Mouse (Mus musculus) liver, embryonic 16.5 days (tissue): ENCODE measurements around the gene Defb41. TPM values are rescaled to one million over a fixed set of nuclear protein-coding genes. Genes with fewer than 3 reads are reported as not detected.

Source experiments
- ATAC-seq: fragments of 200-750 bp; cut with Nextera tagmentation; 2 replicates; pipeline ENCODE4 v1.8.0; 2017; ENCODE audit warnings: low read depth, mild to moderate bottlenecking, moderate number of reproducible peaks, moderate library complexity
- H3K27ac ChIP-seq: fragments of 300-500 bp; sonication (generic); 2 replicates; pipeline ENCODE4 v1.5.1; 2014; ENCODE audit warnings: mild to moderate bottlenecking, low read length
- H3K27me3 ChIP-seq: fragments of 300-500 bp; sonication (generic); 2 replicates; pipeline ENCODE4 v1.6.1; 2014; ENCODE audit warnings: low read depth, low read length, mixed read lengths; ENCODE audit not compliant: control insufficient read depth, insufficient read depth
- H3K36me3 ChIP-seq: fragments of 300-500 bp; sonication (generic); 2 replicates; pipeline ENCODE4 v1.6.1; 2014; ENCODE audit warnings: mild to moderate bottlenecking; ENCODE audit not compliant: control insufficient read depth, insufficient read depth
- H3K4me1 ChIP-seq: fragments of 300-500 bp; sonication (generic); 2 replicates; pipeline ENCODE4 v1.6.1; 2014; ENCODE audit warnings: low read depth, low read length, mixed read lengths; ENCODE audit not compliant: control insufficient read depth
- H3K4me2 ChIP-seq: fragments of 300-500 bp; sonication (generic); 2 replicates; pipeline ENCODE4 v1.6.1; 2014; ENCODE audit warnings: low read depth, low read length, mixed read lengths
- H3K4me3 ChIP-seq: fragments of 300-500 bp; sonication (generic); 2 replicates; pipeline ENCODE4 v1.5.1; 2014; ENCODE audit warnings: low read depth, mild to moderate bottlenecking, low read length
- H3K9ac ChIP-seq: fragments of 300-500 bp; sonication (generic); 2 replicates; pipeline ENCODE4 v1.6.1; 2014; ENCODE audit warnings: low read depth, low read length
- H3K9me3 ChIP-seq: fragments of 300-500 bp; sonication (generic); replicated peaks from 2 replicates; pipeline ENCODE4 v1.6.1; 2016; ENCODE audit warnings: low read length; ENCODE audit not compliant: control insufficient read depth
- WGBS: fragments of 180-500 bp; shearing (Covaris S2); extraction: QIAGEN DNeasy Blood & Tissue Kit; methylation state at CpG from one replicate; pipeline ENCODE4 v1.1.7; 2014; ENCODE audit not compliant: insufficient replicate concordance; 5-methylcytosine and 5-hydroxymethylcytosine counted together
- polyA plus RNA-seq: library from polyadenylated mRNA; unstranded; fragments of >200 nt; fragmentation: Nextera tagmentation; extraction: Ambion mirVana; gene quantifications from 2 replicates; pipeline ENCODE4 v1.2.1, GENCODE M21; 2015

Gene Defb41
- polyA plus RNA-seq, 1 experiment from 2014 or later = not detected

- Histone ChIP-seq H3K27ac (no peak within 1 kb of the TSS), H3K4me3 (no peak within 1 kb of the TSS), H3K9me3 (no peaks in the 10 kb centered on the region), H3K9ac (no peak within 1 kb of the TSS), H3K27me3 (no peaks in the 10 kb centered on the region), H3K36me3 (no peaks in the 10 kb centered on the region), H3K4me1 (no peaks in the 10 kb centered on the region), H3K4me2 (no peak within 1 kb of the TSS)
- no peak for ATAC-seq
- WGBS = 54% methylated on average over 1 of the region's 1 CpGs
Measured at GRCm38 (mm10) chr1:18237343-18237742, 27.6 kb downstream of the Defb41 start, which contains the start of gene Defb18. Defb18 (minus strand) TSS chr1:18237443.

DNA sequence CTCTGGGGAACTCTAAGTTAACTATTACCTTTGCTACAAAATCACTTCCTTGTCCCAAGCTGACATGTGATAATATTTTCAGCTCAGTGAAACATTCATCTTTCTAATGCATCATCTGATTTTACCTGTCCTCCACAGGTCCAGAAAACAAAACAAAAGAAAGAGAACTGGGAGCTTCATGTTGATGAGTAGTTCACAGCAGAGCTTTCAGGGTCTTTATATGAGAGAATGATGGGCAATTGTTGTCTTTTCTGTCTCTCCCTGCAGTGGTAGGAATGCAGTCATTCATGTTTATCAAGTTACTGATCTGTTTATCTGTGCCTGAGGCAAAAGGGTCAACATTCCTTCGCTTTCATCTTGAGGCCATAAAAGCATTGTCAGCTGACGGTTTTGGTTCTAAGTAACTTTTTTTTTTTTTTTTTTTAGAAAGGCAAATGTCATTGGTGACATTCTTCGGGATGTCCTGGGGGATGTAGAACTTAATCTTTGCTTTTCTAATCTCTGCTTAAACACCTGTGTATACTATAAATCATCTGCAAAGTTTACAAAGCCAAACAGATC, 41.5 kb downstream of the Defb41 start:
- Histone ChIP-seq H3K27me3 (no peaks in the 10 kb centered on the region), H3K4me2 (no peak overlapping the region), H3K27ac (no peak overlapping the region), H3K9ac (no peak overlapping the region), H3K36me3 (no peaks in the 10 kb centered on the region), H3K9me3 (no peaks in the 10 kb centered on the region), H3K4me3 (no peak overlapping the region), H3K4me1 (no peaks in the 10 kb centered on the region)
- ATAC-seq = no peak
- WGBS = 29% methylated on average over 3 of the region's 3 CpGs

Other genes starting within 250 kb of the Defb41 start
- gene Crisp4, start 119.2 kb downstream of the Defb41 start, polyA plus RNA-seq = not detected in 2 replicates
- gene Defb18, start 27.7 kb downstream of the Defb41 start, polyA plus RNA-seq = not detected in 2 replicates